Mouse (Mus musculus) liver, embryonic 11.5 days (tissue): Measurements from ENCODE around the gene Fgfr2. TPM values are rescaled to one million over a fixed set of nuclear protein-coding genes. Genes with fewer than 3 reads are reported as not detected.

ENCODE experiments used
- ATAC-seq: fragments of 200-750 bp; cut with Nextera tagmentation; replicated peaks from 2 replicates; pipeline ENCODE4 v1.8.0; 2017; ENCODE audit warnings: moderate number of reproducible peaks, mild to moderate bottlenecking, moderate TSS enrichment, moderate library complexity; ENCODE audit not compliant: low FRiP score
- DNase-seq: peaks from one replicate; pipeline ENCODE4 v3.0.0-alpha.2; 2017; ENCODE audit warnings: low spot score
- H3K27ac ChIP-seq: fragments of 300-500 bp; sonication (generic); 2 replicates; pipeline ENCODE4 v1.5.1; 2014; ENCODE audit warnings: mild to moderate bottlenecking, low read depth, low read length, control low read depth
- H3K27me3 ChIP-seq: fragments of 300-500 bp; sonication (generic); replicated peaks from 2 replicates; pipeline ENCODE4 v1.6.1; 2014; ENCODE audit warnings: low read length, mixed read lengths; ENCODE audit not compliant: control insufficient read depth, insufficient read depth
- H3K36me3 ChIP-seq: fragments of 300-500 bp; sonication (generic); 2 replicates; pipeline ENCODE4 v1.6.1; 2014; ENCODE audit warnings: mild to moderate bottlenecking, low read length, moderate library complexity, mixed read lengths; ENCODE audit not compliant: control insufficient read depth, insufficient read depth
- H3K4me1 ChIP-seq: fragments of 300-500 bp; sonication (generic); replicated peaks from 2 replicates; pipeline ENCODE4 v1.6.1; 2014; ENCODE audit warnings: low read length, mixed read lengths; ENCODE audit not compliant: control insufficient read depth, insufficient read depth
- H3K4me2 ChIP-seq: fragments of 300-500 bp; sonication (generic); 2 replicates; pipeline ENCODE4 v1.6.1; 2014; ENCODE audit warnings: mild to moderate bottlenecking, control low read depth, moderate library complexity
- H3K4me3 ChIP-seq: fragments of 300-500 bp; sonication (generic); 2 replicates; pipeline ENCODE4 v1.5.1; 2014; ENCODE audit warnings: low read depth, low read length, control low read depth
- H3K9ac ChIP-seq: fragments of 300-500 bp; sonication (generic); 2 replicates; pipeline ENCODE4 v1.6.1; 2014; ENCODE audit warnings: low read depth, low read length, control low read depth
- H3K9me3 ChIP-seq: fragments of 300-500 bp; sonication (generic); 2 replicates; pipeline ENCODE4 v1.6.1; 2016; ENCODE audit warnings: low read length, inconsistent platforms, mixed read lengths; ENCODE audit not compliant: control insufficient read depth
- WGBS: fragments of 180-500 bp; shearing (Covaris S2); extraction: QIAGEN DNeasy Blood & Tissue Kit; methylation state at CpG from one replicate; pipeline ENCODE4 v1.1.7; 2014; 5-methylcytosine and 5-hydroxymethylcytosine counted together
- polyA plus RNA-seq: library from polyadenylated mRNA; unstranded; fragments of >200 nt; fragmentation: Nextera tagmentation; extraction: Ambion mirVana; gene quantifications from 2 replicates; pipeline ENCODE4 v1.2.1, GENCODE M21; 2014

The Fgfr2 gene
- polyA plus RNA-seq, 1 experiment from 2014 or later = 32.6 TPM

DNA sequence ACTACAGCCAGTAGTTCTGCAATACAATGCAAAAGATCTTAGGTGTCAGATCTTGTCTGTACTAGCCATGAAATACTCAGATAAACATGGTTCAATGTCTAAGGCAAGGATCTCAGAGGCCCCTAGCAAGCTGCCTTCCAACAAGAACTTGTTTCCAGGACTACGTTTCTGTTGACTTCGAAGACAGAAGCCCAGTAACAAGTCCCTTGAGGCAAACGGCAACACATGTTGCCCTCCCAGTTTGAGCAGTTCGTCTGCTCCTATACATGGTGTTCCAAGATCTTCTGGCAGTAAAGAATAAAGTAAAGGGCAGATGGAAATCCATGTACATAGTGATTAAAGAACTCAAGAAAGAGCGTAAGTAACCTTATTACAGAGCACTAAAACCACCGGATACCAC, 269.8 kb downstream of the Fgfr2 start:
- ATAC-seq = no peak
- Histone ChIP-seq H3K4me3 (no peak overlapping the region), H3K27me3 (no peaks in the 10 kb centered on the region), H3K4me2 (no peak overlapping the region), H3K9me3 (no peaks in the 10 kb centered on the region), H3K4me1 (peaks cover 9% of the 10 kb centered on the region), H3K27ac (no peak overlapping the region), H3K36me3 (0 out of 2 replicates have a peak, but pooled peaks cover 4% of the 10 kb centered on the region), H3K9ac (no peak overlapping the region)
- DNase-seq = no peak
- WGBS = 89% methylated on average over 6 of the region's 6 CpGs

DNA sequence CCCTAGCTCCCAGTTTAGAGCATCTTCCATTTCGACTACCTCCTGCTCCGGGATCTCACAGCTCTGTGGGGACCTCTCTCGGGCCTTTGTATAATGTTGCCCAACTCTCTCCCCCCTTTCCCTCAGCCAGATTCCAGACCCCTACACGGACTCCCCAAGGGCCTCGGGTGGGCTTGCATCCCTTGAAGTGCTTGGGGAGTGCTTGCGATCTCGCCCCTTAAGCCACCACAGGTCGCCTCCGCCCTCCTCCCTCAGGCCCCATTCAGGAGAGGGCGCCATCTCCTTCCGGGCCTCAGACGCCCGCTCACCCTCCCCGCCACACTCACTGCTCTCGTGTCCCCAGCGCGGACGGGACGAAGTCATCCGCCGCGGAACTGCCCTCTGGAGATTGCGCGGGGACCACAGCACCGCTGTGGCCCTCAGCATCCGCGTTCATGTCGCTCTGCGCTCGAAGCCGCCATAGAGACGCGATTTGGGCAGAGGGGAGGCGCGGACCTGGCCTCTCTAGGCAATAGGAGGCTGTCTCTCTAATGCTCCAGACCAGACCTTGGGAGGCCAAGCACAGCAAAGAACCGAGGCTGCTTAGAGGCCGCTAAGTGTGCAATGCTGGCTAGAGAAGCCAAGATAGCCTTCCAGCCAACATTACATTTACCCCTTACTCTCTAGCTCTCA, 270.8 kb downstream of the Fgfr2 start, which contains the start of gene Eef1akmt2:
Eef1akmt2 (minus strand) TSS at position 501 of the 672 bp plus-strand sequence.
- H3K36me3 ChIP-seq = peaks cover 7% of the 10 kb centered on the region; the same call in 1 of the 2 replicates
- DNase-seq (peak; percentile 86), ATAC-seq (peak; percentile 97)
- peak within 1 kb of the TSS; percentile 84 for H3K4me3 ChIP-seq
- H3K4me2 ChIP-seq = peak within 1 kb of the TSS; percentile 81
- H3K9ac ChIP-seq = peak within 1 kb of the TSS; percentile 96
- under 1% methylated on average over 37 of the region's 37 CpGs for WGBS
- no peaks in the 10 kb centered on the region for H3K27me3 ChIP-seq
- H3K27ac ChIP-seq = peak within 1 kb of the TSS; percentile 89
- peaks cover 9% of the 10 kb centered on the region for H3K4me1 ChIP-seq
- H3K9me3 ChIP-seq = no peaks in the 10 kb centered on the region

DNA sequence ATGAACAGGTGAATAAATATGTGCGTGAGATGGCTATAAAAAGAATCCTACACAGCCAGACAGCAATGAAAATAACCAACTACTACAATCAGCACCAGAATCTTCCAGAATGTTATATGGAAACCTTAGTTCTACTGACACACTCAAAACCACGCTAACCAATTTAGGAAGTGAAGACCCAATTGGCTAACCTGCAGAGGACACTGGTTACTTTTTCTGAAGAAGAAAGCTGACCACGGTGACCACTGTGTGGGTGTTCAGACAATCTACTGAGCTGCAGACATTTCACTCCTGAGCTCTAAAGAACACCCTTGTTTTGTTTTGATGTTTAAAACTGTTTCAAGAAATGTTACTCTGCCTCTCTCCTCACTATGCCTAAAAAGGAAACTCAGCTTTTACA, 280.0 kb downstream of the Fgfr2 start:
- Histone ChIP-seq H3K9ac (no peak overlapping the region), H3K27ac (no peak overlapping the region), H3K9me3 (no peaks in the 10 kb centered on the region), H3K4me2 (no peak overlapping the region), H3K4me3 (no peak overlapping the region), H3K36me3 (peaks cover 6% of the 10 kb centered on the region; the same call in 1 of the 2 replicates), H3K4me1 (no peaks in the 10 kb centered on the region), H3K27me3 (no peaks in the 10 kb centered on the region)
- no peak for DNase-seq
- ATAC-seq = no peak
- WGBS = 78% methylated on average over 3 of the region's 3 CpGs

DNA sequence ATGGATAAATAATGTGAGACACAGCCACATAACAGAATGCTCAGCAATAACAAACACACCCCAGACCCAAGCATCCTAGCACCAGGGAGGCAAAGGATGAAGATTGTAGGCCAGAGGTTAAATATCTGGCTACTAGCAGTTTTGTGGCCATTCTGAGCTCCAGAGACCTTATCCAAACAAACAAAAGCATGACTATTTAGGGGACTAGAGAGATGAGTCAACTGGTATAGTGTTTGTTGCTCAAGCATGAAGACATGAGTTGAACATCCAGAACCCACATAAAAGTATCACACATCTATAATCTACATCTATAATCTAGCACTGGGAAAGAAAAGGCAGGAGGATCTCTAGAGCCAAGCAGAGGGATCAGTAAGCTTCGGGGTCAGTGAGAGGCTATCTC, 280.7 kb downstream of the Fgfr2 start:
- no peaks in the 10 kb centered on the region for H3K27me3 ChIP-seq
- no peaks in the 10 kb centered on the region for H3K4me1 ChIP-seq
- no peak overlapping the region for H3K4me3 ChIP-seq
- no peak overlapping the region for H3K9ac ChIP-seq
- no peak overlapping the region for H3K4me2 ChIP-seq
- DNase-seq (no peak), ATAC-seq (no peak)
- WGBS = 100% methylated on average over 1 of the region's 1 CpGs
- H3K36me3 ChIP-seq = peaks cover 5% of the 10 kb centered on the region; the same call in 1 of the 2 replicates
- H3K27ac ChIP-seq = no peak overlapping the region
- H3K9me3 ChIP-seq = no peaks in the 10 kb centered on the region

DNA sequence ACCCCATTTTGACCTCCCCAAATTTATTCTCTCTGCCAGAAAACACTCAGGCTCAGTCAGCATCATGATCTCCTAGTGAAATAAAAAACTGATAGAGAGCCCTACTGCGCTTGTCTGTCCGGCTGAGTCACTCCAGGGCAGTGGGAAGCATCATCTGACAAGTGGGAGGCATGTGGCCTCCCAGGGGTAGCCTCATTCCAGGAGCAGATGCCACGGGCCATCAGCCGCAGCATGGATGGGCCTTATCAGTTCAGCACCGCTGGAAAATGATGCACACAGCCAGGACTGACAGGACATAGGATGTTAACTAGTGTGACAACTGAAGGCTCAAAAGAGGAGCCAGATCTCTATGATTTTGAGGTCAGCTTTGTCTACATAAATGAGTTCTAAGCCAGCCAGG, 281.9 kb downstream of the Fgfr2 start:
- WGBS = 52% methylated on average over 5 of the region's 5 CpGs
- no peak for DNase-seq
- no peak overlapping the region for H3K4me2 ChIP-seq
- peaks cover 3% of the 10 kb centered on the region; the same call in 1 of the 2 replicates for H3K36me3 ChIP-seq
- no peaks in the 10 kb centered on the region for H3K27me3 ChIP-seq
- H3K4me1 ChIP-seq = no peaks in the 10 kb centered on the region
- no peak overlapping the region for H3K4me3 ChIP-seq
- H3K9ac ChIP-seq = no peak overlapping the region
- no peaks in the 10 kb centered on the region for H3K9me3 ChIP-seq
- no peak overlapping the region for H3K27ac ChIP-seq
- ATAC-seq = no peak

DNA sequence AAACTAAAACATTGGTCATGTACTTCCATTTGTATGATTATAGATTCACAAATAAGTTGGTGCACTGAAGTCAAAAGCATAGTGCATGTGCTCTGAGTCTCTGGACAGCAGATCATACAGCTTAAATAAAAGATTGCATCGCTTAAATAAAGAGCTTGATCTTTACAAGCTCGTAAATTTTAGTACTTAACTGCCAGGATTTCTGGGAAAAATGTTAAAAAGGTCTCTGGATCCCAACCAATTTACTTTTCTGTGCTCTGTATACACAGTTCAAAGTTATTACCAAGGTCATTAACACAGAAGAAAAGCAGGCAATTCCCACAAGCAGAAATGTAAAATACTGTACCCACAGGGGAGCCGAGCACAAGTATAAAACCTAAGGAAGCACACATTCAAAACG, 292.2 kb downstream of the Fgfr2 start:
- H3K36me3 ChIP-seq = peaks cover 8% of the 10 kb centered on the region; the same call in 1 of the 2 replicates

DNA sequence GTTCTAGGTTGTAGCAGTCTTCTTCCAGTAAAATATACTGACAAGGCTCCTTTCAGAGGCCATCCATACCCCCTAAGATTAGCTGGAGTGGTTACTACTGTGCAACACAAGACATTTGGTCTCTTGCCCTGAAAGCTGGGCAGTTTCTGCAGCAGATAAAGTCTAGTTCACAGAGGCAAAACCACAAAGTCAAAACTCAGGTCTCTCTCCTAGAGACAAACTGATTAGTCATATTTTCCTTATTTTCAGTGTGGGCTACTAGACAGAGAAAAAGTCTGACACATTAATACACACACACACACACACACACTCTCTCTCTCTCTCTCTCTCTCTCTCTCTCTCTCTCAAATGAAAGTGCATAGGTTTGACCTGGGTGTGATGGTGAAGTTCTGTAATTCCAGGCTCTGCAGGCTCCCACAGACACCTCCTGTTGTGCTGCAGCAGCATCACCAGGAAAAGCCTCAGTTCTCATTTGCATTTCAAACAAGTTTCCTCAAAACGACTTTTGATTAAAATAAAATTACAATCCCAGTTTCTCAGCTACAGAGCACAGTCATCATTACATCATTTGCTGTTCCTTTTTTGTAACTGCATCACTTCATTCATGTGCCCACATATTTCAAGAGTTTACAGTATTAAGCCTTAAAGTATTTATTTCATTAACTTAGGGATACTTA, 298.7 kb downstream of the Fgfr2 start:
- Histone ChIP-seq H3K27ac (no peak overlapping the region), H3K4me3 (no peak overlapping the region), H3K36me3 (peaks cover 4% of the 10 kb centered on the region; the same call in 1 of the 2 replicates), H3K4me1 (no peaks in the 10 kb centered on the region), H3K9ac (no peak overlapping the region), H3K9me3 (no peaks in the 10 kb centered on the region), H3K4me2 (no peak overlapping the region), H3K27me3 (no peaks in the 10 kb centered on the region)
- DNase-seq = no peak
- ATAC-seq = peak; percentile 36; the same call in 1 of the 2 replicates
- WGBS = 16% methylated on average over 1 of the region's 1 CpGs

More for the DNA sequence above, 292.2 kb downstream of the Fgfr2 start:
- WGBS = 82% methylated on average over 4 of the region's 4 CpGs
- ATAC-seq = no peak
- Histone ChIP-seq H3K27me3 (no peaks in the 10 kb centered on the region), H3K4me3 (no peak overlapping the region), H3K4me1 (no peaks in the 10 kb centered on the region), H3K9me3 (no peaks in the 10 kb centered on the region), H3K9ac (no peak overlapping the region), H3K4me2 (no peak overlapping the region), H3K27ac (no peak overlapping the region)
- no peak for DNase-seq

DNA sequence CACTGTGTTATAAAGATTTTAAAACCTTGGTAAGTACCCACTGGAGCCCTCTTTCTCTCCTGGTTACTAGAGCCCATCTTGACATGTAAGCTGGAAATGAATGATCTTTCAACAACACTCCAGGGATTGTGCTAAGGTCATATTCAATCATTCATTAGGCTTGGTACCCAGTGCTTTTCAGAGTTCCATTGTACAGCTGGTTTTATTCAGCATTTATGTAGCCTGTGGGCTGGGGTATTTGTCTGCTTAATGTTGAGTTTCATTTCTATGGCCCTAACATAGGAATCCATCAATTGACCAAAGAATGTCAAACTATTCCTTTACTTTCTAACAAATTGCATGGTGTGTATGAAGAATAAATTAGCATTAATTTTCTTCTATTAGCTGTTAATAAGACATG, 299.3 kb downstream of the Fgfr2 start:
- peaks cover 4% of the 10 kb centered on the region; the same call in 1 of the 2 replicates for H3K36me3 ChIP-seq
- DNase-seq = no peak

More for the DNA sequence above, 299.3 kb downstream of the Fgfr2 start:
- Histone ChIP-seq H3K9me3 (no peaks in the 10 kb centered on the region), H3K4me3 (no peak overlapping the region), H3K4me1 (no peaks in the 10 kb centered on the region), H3K4me2 (no peak overlapping the region), H3K27me3 (no peaks in the 10 kb centered on the region), H3K9ac (no peak overlapping the region), H3K27ac (no peak overlapping the region)
- ATAC-seq = no peak
